Mouse (Mus musculus): ENCODE results near the gene Cd5. TPM values are rescaled to one million over a fixed set of nuclear protein-coding genes. Genes with fewer than 3 reads are reported as not detected.

The Cd5 gene
- polyA plus RNA-seq, 1 experiment: not detected

DNA sequence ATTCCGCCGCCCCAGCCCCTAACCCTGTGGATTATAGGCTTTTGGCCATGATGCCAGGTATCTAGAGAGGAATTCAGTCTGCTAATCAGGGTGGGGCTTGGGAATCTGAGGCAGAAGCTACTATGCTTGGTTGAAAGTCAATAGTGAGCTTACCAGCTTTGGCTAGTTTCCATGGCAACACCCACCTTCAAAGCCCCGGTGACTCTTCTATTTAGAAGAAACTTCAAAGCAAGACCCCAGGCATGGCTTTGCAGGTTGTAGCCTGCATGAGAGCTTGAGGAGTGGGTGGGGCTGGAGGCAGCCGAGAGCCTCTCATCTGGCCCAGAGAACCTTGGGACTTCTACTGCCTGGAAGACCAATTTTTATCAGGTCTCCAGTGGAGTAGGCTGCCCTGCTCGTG, 15.2 kb downstream of the Cd5 start:
- no peak for TF ChIP-seq GATA1 (IDR thresholded peaks at IDR 0.05; ENCODE audit: low read length)
- TF ChIP-seq TAL1 (IDR thresholded peaks at IDR 0.05; ENCODE audit: low read length): no peak
- no peaks in the 10 kb centered on the region for H3K4me1 ChIP-seq (ENCODE audit: control insufficient read depth)

GRCm38 (mm10) chr19:10723084-10723483, 15.7 kb downstream of the Cd5 start:
- TF ChIP-seq GATA1 (IDR thresholded peaks at IDR 0.05; ENCODE audit: low read length) (no peak), TAL1 (IDR thresholded peaks at IDR 0.05; ENCODE audit: low read length) (no peak)
- H3K9me3 ChIP-seq (ENCODE audit: control insufficient read depth, low read length): no peaks in the 10 kb centered on the region
- no peak overlapping the region for H3K4me3 ChIP-seq (replicated peaks)
- H3K27me3 ChIP-seq (ENCODE audit: control insufficient read depth): no peaks in the 10 kb centered on the region
- H3K4me1 ChIP-seq (ENCODE audit: control insufficient read depth): no peaks in the 10 kb centered on the region
- no peaks in the 10 kb centered on the region for H3K36me3 ChIP-seq (ENCODE audit: control insufficient read depth)

More for the DNA sequence above, 15.2 kb downstream of the Cd5 start:
- Histone ChIP-seq H3K4me3 (replicated peaks) (no peak overlapping the region), H3K36me3 (ENCODE audit: control insufficient read depth) (no peaks in the 10 kb centered on the region), H3K27me3 (ENCODE audit: control insufficient read depth) (no peaks in the 10 kb centered on the region), H3K9me3 (ENCODE audit: control insufficient read depth, low read length) (no peaks in the 10 kb centered on the region)

- H3K36me3 ChIP-seq (ENCODE audit: control insufficient read depth): no peaks in the 10 kb centered on the region
- H3K9me3 ChIP-seq (ENCODE audit: control insufficient read depth, low read length): no peaks in the 10 kb centered on the region
- no peaks in the 10 kb centered on the region for H3K27me3 ChIP-seq (ENCODE audit: control insufficient read depth)
- H3K4me1 ChIP-seq (ENCODE audit: control insufficient read depth): no peaks in the 10 kb centered on the region
- TF ChIP-seq TAL1 (IDR thresholded peaks at IDR 0.05; ENCODE audit: low read length) (no peak), GATA1 (IDR thresholded peaks at IDR 0.05; ENCODE audit: low read length) (no peak)
- H3K4me3 ChIP-seq (replicated peaks): no peak overlapping the region
Measured at GRCm38 (mm10) chr19:10721064-10721463, 17.7 kb downstream of the Cd5 start.

GRCm38 (mm10) chr19:10720524-10720923, 18.3 kb downstream of the Cd5 start:
- Histone ChIP-seq H3K36me3 (ENCODE audit: control insufficient read depth) (no peaks in the 10 kb centered on the region), H3K4me3 (replicated peaks) (no peak overlapping the region), H3K9me3 (ENCODE audit: control insufficient read depth, low read length) (no peaks in the 10 kb centered on the region), H3K4me1 (ENCODE audit: control insufficient read depth) (no peaks in the 10 kb centered on the region), H3K27me3 (ENCODE audit: control insufficient read depth) (no peaks in the 10 kb centered on the region)
- TF ChIP-seq TAL1 (IDR thresholded peaks at IDR 0.05; ENCODE audit: low read length) (no peak), GATA1 (IDR thresholded peaks at IDR 0.05; ENCODE audit: low read length) (no peak)

- TF ChIP-seq TAL1 (IDR thresholded peaks at IDR 0.05; ENCODE audit: low read length) (no peak), GATA1 (IDR thresholded peaks at IDR 0.05; ENCODE audit: low read length) (no peak)
- Histone ChIP-seq H3K9me3 (ENCODE audit: control insufficient read depth, low read length) (no peaks in the 10 kb centered on the region), H3K36me3 (ENCODE audit: control insufficient read depth) (no peaks in the 10 kb centered on the region), H3K4me3 (replicated peaks) (no peak overlapping the region), H3K4me1 (ENCODE audit: control insufficient read depth) (no peaks in the 10 kb centered on the region), H3K27me3 (ENCODE audit: control insufficient read depth) (no peaks in the 10 kb centered on the region)
Measured at GRCm38 (mm10) chr19:10719751-10720150, 19.1 kb downstream of the Cd5 start.

DNA sequence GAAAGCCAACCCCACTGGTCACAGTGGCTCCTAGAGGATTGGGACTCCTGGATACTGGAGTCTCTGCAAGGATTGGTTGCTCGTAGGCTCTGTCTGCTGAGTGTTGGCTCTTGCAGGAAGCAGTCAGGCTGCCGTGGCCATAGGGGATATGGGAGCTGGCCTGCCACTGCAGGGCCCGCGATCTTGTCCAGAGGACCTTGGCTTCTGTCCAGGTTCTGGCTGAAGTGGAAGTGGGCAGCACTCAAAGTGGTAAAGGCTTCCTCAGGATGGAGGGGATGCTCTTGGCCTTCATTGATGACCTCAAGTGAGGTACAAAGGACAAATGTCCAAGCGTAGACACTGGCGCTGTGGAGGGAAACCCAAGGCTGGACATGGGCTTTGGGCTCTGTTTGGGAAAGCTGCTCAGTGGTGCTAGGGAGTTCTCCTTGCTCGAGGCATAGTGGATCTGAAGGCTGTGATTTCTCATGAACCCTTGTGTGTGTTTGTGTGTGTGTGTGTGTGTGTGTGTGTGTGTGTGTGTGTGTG, 20.5 kb downstream of the Cd5 start:
- H3K4me3 ChIP-seq (replicated peaks): no peak overlapping the region
- peaks cover 12% of the 10 kb centered on the region for H3K36me3 ChIP-seq (ENCODE audit: control insufficient read depth)
- H3K9me3 ChIP-seq (ENCODE audit: control insufficient read depth, low read length): no peaks in the 10 kb centered on the region
- H3K27me3 ChIP-seq (ENCODE audit: control insufficient read depth): no peaks in the 10 kb centered on the region
- no peaks in the 10 kb centered on the region for H3K4me1 ChIP-seq (ENCODE audit: control insufficient read depth)
- TF ChIP-seq TAL1 (IDR thresholded peaks at IDR 0.05; ENCODE audit: low read length): no peak
- no peak for TF ChIP-seq GATA1 (IDR thresholded peaks at IDR 0.05; ENCODE audit: low read length)

DNA sequence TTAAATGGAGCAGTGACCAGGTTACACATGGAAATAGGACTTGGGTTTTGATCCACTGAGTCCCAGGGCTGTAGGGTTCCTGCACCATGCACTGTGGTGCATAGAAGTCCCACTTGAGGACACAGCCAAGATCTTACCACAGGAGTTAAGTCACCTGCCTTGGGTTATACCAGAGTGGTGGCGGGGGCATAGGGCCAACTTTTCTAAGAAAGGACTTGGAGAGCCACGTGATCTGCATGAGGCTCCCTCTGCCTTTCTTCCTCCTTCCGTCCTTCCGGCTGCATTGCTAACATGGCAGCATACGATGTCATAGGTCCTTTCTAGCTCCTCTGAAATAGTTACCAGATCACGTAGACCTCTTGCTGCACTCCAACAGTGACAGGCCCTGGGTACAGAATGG, 23.3 kb downstream of the Cd5 start:
- no peak for TF ChIP-seq GATA1 (IDR thresholded peaks at IDR 0.05; ENCODE audit: low read length)
- Histone ChIP-seq H3K36me3 (ENCODE audit: control insufficient read depth) (peaks cover 41% of the 10 kb centered on the region), H3K4me3 (replicated peaks) (no peak overlapping the region), H3K27me3 (ENCODE audit: control insufficient read depth) (no peaks in the 10 kb centered on the region), H3K9me3 (ENCODE audit: control insufficient read depth, low read length) (no peaks in the 10 kb centered on the region), H3K4me1 (ENCODE audit: control insufficient read depth) (no peaks in the 10 kb centered on the region)

GRCm38 (mm10) chr19:10714682-10715475, 23.9 kb downstream of the Cd5 start:
- H3K9me3 ChIP-seq (ENCODE audit: control insufficient read depth, low read length): no peaks in the 10 kb centered on the region
- TF ChIP-seq GATA1 (IDR thresholded peaks at IDR 0.05; ENCODE audit: low read length): no peak
- no peak for TF ChIP-seq TAL1 (IDR thresholded peaks at IDR 0.05; ENCODE audit: low read length)
- H3K27me3 ChIP-seq (ENCODE audit: control insufficient read depth): no peaks in the 10 kb centered on the region
- H3K36me3 ChIP-seq (ENCODE audit: control insufficient read depth): peaks cover 47% of the 10 kb centered on the region
- H3K4me3 ChIP-seq (replicated peaks): no peak overlapping the region
- peaks cover under 1% of the 10 kb centered on the region; the same call in 1 of the 2 replicates for H3K4me1 ChIP-seq (ENCODE audit: control insufficient read depth)

GRCm38 (mm10) chr19:10714168-10714567, 24.6 kb downstream of the Cd5 start:
- Histone ChIP-seq H3K36me3 (ENCODE audit: control insufficient read depth) (peaks cover 54% of the 10 kb centered on the region), H3K27me3 (ENCODE audit: control insufficient read depth) (no peaks in the 10 kb centered on the region), H3K9me3 (ENCODE audit: control insufficient read depth, low read length) (no peaks in the 10 kb centered on the region), H3K4me3 (replicated peaks) (no peak overlapping the region), H3K4me1 (ENCODE audit: control insufficient read depth) (peaks cover 8% of the 10 kb centered on the region)
- TF ChIP-seq GATA1 (IDR thresholded peaks at IDR 0.05; ENCODE audit: low read length) (no peak), TAL1 (IDR thresholded peaks at IDR 0.05; ENCODE audit: low read length) (no peak)

Data from erythroblast, embryonic 14.5 days (primary cell).